Mouse (Mus musculus) layer of hippocampus, postnatal 25 days (tissue): ENCODE measurements around the gene Mab21l1. TPM values are rescaled to one million over a fixed set of nuclear protein-coding genes. Genes with fewer than 3 reads are reported as not detected.

Experiments
- DNase-seq, 2 experiments: peaks; one replicate each; pipeline ENCODE4 v3.0.0; 2022; ENCODE audit warnings: mixed read lengths in 2 of 2, low spot score in 1 of 2; ENCODE audit errors: extremely low spot score in 1 of 2
- total RNA-seq, 2 experiments: library from RNA; stranded (reverse); gene quantifications; 2 replicates each; pipeline ENCODE4 v1.2.3; 2021

The Mab21l1 gene
- total RNA-seq, 2 experiments from 2014 or later = 0.44 to 0.75 TPM

- DNase-seq = no peak
Observed at GRCm38 (mm10) chr3:55778764-55779730, 3.3 kb upstream of the Mab21l1 start.

- DNase-seq = no peak
Observed at GRCm38 (mm10) chr3:55780120-55781070, 1.9 kb upstream of the Mab21l1 start.

- no peak for DNase-seq
Observed at GRCm38 (mm10) chr3:55781429-55782055, 768 bp upstream of the Mab21l1 start.

- DNase-seq = no peak
Observed at GRCm38 (mm10) chr3:55782771-55783170, 461 bp downstream of the Mab21l1 start.

- DNase-seq = no peak
Observed at GRCm38 (mm10) chr3:55783171-55784081, 1.1 kb downstream of the Mab21l1 start.

DNA sequence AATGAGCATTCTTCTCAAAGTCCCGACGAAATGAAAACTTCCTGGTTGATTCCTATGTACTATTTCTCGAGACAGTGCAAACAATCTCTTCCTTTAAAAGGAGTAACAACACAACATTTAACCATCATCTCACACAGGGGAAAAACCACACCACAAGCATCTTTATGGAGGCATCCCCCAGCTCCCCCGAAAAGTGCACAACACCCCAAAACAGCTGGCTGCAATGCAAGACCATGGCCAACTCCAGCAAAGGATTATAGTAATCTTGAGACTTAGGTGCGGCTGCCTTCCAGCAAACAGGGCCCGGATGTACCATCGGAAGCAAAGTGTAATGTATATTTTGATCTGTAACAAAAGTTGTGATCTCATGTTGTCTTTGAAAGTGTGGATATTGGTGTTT lies 1.8 kb downstream of the Mab21l1 start:
- DNase-seq = no peak

DNA sequence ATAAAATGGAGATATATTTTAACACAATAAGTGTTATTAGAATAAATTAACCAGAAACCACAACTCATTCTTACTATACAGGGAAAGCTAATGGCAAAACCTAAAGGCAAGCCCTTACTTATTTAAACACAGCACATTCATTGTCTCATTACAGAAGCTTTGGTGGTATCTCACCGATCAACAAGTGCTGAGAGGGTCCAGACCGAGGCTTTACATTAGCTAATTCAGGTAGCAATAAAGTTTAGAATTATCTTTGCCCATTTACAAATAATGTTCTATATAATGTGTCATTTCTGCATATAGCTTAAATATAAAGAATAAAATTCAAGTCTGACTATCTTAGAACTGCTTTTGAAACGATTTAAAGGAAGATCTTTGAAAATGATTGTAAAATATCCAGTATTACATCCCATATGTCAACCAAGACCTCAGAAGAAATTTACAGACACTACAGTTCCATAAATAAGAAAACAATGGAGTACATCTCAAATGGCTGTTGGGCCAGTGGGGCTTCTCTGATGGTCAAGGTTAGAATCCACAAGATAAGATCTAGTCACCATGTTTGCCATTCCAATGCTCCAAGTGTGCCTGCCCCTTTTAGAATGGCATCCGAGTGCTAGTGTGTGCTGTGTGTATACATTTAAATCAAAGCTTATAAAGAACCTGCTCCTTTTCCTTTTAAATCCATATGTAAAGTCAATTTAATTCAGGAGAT lies 3.1 kb downstream of the Mab21l1 start:
- no peak for DNase-seq

DNA sequence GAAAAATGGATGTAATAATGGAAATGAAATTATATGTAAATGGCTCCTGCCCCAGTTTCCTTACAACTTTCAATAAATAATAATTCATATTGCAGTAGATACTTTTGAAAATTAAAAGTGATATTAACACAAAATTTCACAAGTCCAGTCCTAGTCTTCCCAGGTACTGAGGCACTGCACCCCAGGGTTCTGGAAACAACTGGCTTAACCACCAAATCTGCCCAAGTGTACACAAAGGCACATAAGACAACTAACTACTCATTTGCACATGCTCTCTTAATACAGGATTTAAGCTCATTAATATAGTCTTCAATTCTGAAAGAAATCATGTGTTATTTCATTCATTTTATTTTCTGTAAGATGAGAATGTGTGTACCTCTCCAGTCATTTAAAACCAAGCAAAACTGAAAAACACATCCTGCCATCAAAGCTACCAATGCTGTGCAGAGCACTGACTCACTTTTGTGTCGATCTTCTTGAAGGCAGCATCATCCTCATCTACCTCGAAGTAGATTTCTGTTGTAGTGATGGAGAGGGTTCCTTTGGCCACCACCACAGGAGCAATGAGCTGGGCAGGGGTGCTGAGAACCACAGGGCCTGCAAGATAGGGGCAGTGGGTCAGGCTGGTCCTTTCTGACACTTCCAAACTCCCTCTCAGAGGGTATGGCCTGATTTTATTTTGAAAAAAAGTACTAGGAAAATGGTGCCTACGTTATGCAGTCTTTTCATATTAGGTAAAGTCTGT lies 3.8 kb downstream of the Mab21l1 start:
- no peak for DNase-seq

- DNase-seq = no peak
Observed at GRCm38 (mm10) chr3:55786835-55787486, 4.7 kb downstream of the Mab21l1 start.

DNA sequence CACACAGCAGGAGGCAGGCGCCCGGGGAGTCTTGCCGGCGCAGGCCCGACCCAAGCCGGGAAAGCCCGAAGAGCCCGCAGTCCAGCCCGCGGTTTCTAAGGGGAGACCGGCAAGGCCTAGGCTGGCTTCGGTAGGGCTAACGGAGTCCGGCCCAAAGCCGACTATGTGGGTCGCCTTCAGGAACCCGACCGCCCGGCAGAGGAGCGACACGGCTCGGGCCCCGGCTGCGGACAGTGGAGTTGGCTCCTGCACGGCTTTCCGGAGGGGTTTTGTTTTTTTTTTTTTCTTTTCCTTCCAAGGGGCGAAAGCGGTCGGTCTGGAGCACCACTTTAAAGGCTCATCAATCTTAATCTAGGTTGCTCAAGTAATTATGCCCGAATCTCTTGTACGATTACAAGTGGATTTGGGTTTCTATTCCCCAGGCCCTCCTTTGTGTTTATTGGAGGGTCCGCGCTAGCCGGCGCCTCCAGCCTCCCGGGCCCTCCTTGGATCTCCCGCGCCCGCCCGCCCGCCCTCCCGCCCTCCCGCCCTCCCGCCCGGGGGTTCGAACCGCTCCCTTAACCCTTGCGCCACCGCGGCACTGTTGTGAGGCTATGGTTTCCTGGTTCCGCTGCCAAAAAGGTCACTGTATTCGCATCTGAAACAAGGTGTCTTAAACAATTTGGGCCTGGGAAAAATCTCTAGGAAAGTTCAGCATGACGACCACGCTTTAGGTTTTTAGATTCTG lies 5.3 kb downstream of the Mab21l1 start:
- no peak for DNase-seq

GRCm38 (mm10) chr3:55788214-55788586 lies 5.9 kb downstream of the Mab21l1 start:
- no peak for DNase-seq

DNA sequence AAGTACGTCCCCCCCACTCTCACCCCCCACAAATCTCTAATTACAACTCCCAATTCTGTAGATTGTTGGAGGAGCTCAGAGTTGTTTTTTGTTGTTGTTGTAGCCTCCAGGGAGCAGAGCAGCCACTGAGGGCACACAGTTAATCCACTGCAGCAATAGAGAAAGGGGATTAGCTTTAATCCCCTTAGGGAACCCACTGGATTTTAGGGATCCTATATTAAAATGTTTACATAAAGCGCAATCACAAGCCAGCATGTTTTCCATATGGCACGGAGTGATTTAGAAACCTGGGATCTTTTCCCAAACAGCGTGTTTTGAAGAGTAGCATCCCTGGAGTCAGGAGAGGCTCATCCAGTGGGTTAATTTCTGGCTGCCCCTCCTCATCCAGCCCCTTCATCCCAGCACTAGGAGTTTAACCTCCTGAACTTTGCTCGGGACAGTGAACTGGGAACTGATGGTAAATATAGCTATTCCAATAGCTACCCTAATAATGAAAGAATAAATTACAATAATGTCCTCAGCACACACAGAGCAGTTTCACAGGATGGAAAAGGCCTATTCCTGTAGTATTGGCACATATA lies 6.4 kb downstream of the Mab21l1 start:
- DNase-seq = no peak

- DNase-seq = no peak
Observed at GRCm38 (mm10) chr3:55789856-55790255, 7.5 kb downstream of the Mab21l1 start.

GRCm38 (mm10) chr3:55790609-55791008 lies 8.3 kb downstream of the Mab21l1 start:
- DNase-seq = no peak

DNA sequence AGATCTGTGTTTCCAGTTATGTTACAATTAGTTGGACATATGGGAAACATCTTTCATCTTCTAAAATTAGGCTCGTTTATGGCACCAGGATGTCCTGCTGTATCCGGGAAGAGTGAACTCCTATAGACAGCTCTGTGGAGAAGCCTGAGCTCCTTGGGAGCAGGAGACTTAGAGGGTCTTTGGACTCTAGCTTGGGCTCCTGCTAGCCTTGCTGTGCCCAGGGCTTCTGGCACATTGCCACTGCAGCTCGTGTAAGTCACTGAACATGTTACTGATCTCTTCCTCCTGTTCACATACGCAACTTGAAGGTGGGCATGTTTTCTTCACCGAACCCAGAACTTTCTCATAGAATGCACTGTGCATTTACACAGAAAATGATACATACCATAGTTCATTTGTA lies 9.9 kb downstream of the Mab21l1 start:
- DNase-seq = no peak

- peak in 1 of 2 experiments; percentile 40 for DNase-seq
Observed at GRCm38 (mm10) chr3:55793842-55794575, 11.7 kb downstream of the Mab21l1 start.
